Mouse (Mus musculus) hindbrain, embryonic 13.5 days (tissue): ENCODE data around the gene Arfip2. TPM values are rescaled to one million over a fixed set of nuclear protein-coding genes. Genes with fewer than 3 reads are reported as not detected.
A peak's percentile ranks its signal among the peaks of the same experiment; 100 is the strongest.

ENCODE experiments used
- ATAC-seq: fragments of 200-750 bp; cut with Nextera tagmentation; 2 replicates; pipeline ENCODE4 v1.8.0; 2017; ENCODE audit warnings: moderate TSS enrichment; ENCODE audit not compliant: low FRiP score
- H3K27ac ChIP-seq: fragments of 300-500 bp; sonication (generic); 2 replicates; pipeline ENCODE4 v1.5.1; 2015; ENCODE audit warnings: inconsistent platforms, mild to moderate bottlenecking, moderate library complexity
- H3K27me3 ChIP-seq: fragments of 300-500 bp; sonication (generic); 2 replicates; pipeline ENCODE4 v1.6.1; 2015; ENCODE audit warnings: mild to moderate bottlenecking, inconsistent platforms
- H3K36me3 ChIP-seq: fragments of 300-500 bp; sonication (generic); 2 replicates; pipeline ENCODE4 v1.6.1; 2015; ENCODE audit warnings: mild to moderate bottlenecking, inconsistent platforms
- H3K4me1 ChIP-seq: fragments of 300-500 bp; sonication (generic); replicated peaks from 2 replicates; pipeline ENCODE4 v1.6.1; 2015; ENCODE audit warnings: inconsistent platforms
- H3K4me2 ChIP-seq: fragments of 300-500 bp; sonication (generic); 2 replicates; pipeline ENCODE4 v1.6.1; 2015; ENCODE audit warnings: inconsistent platforms, mild to moderate bottlenecking, moderate library complexity
- H3K4me3 ChIP-seq: fragments of 300-500 bp; sonication (generic); 2 replicates; pipeline ENCODE4 v1.5.1; 2015; ENCODE audit warnings: mild to moderate bottlenecking, inconsistent platforms
- H3K9ac ChIP-seq: fragments of 300-500 bp; sonication (generic); 2 replicates; pipeline ENCODE4 v1.6.1; 2015; ENCODE audit warnings: mild to moderate bottlenecking, inconsistent platforms
- H3K9me3 ChIP-seq: fragments of 300-500 bp; sonication (generic); 2 replicates; pipeline ENCODE4 v1.6.1; 2016; ENCODE audit warnings: inconsistent platforms
- WGBS: fragments of 180-500 bp; shearing (Covaris S2); methylation state at CpG from one replicate; pipeline ENCODE4 v1.1.7; 2015; 5-methylcytosine and 5-hydroxymethylcytosine counted together
- polyA plus RNA-seq: library from polyadenylated mRNA; unstranded; fragments of >200 nt; fragmentation: Nextera tagmentation; extraction: Ambion mirVana; gene quantifications from 2 replicates; pipeline ENCODE4 v1.2.1, GENCODE M21; 2015

Arfip2 gene
- polyA plus RNA-seq, 1 experiment from 2014 or later, result 74.3 TPM

GRCm38 (mm10) chr7:105633127-105633800 is 7.0 kb downstream of the Arfip2 start, which contains the start of gene Trim3:
Trim3 (minus strand) TSS chr7:105633571.
- Histone ChIP-seq H3K27me3 (0 out of 2 replicates have a peak, but pooled peaks cover 4% of the 10 kb centered on the region), H3K4me2 (peak within 1 kb of the TSS; percentile 78), H3K9me3 (no peaks in the 10 kb centered on the region), H3K9ac (peak within 1 kb of the TSS; percentile 93), H3K27ac (peak within 1 kb of the TSS; percentile 93), H3K4me1 (peaks cover 65% of the 10 kb centered on the region), H3K36me3 (peaks cover 26% of the 10 kb centered on the region), H3K4me3 (peak within 1 kb of the TSS; percentile 84)
- peak; percentile 87 for ATAC-seq
- under 1% methylated on average over 45 of the region's 71 CpGs for WGBS

GRCm38 (mm10) chr7:105632551-105632972 is 7.7 kb downstream of the Arfip2 start:
- peak overlapping the region; percentile 93 for H3K9ac ChIP-seq
- peaks cover 66% of the 10 kb centered on the region for H3K4me1 ChIP-seq
- H3K9me3 ChIP-seq, result no peaks in the 10 kb centered on the region
- peak; percentile 17 for ATAC-seq
- peak overlapping the region; percentile 78 for H3K4me2 ChIP-seq
- peak overlapping the region; percentile 93 for H3K27ac ChIP-seq
- H3K4me3 ChIP-seq, result peak overlapping the region; percentile 84
- 0 out of 2 replicates have a peak, but pooled peaks cover 4% of the 10 kb centered on the region for H3K27me3 ChIP-seq
- H3K36me3 ChIP-seq, result peaks cover 20% of the 10 kb centered on the region
- WGBS, result 21% methylated on average over 4 of the region's 4 CpGs

GRCm38 (mm10) chr7:105628633-105629032 is 11.6 kb downstream of the Arfip2 start:
- Histone ChIP-seq H3K9ac (0 out of 2 replicates have a peak overlapping the region, but pooled peaks have one; percentile 9), H3K27ac (peak overlapping the region; percentile 76)

GRCm38 (mm10) chr7:105625397-105625796 is 14.8 kb downstream of the Arfip2 start:
- no peak overlapping the region for H3K4me2 ChIP-seq
- H3K4me1 ChIP-seq, result peaks cover 26% of the 10 kb centered on the region
- H3K27ac ChIP-seq, result no peak overlapping the region
- no peak for ATAC-seq
- peaks cover 53% of the 10 kb centered on the region for H3K36me3 ChIP-seq
- no peaks in the 10 kb centered on the region for H3K9me3 ChIP-seq
- no peaks in the 10 kb centered on the region for H3K27me3 ChIP-seq
- no peak overlapping the region for H3K4me3 ChIP-seq
- 74% methylated on average over 6 of the region's 6 CpGs for WGBS
- no peak overlapping the region for H3K9ac ChIP-seq

More at GRCm38 (mm10) chr7:105628633-105629032, 11.6 kb downstream of the Arfip2 start:
- no peaks in the 10 kb centered on the region for H3K27me3 ChIP-seq
- H3K4me3 ChIP-seq, result no peak overlapping the region
- peaks cover 50% of the 10 kb centered on the region for H3K4me1 ChIP-seq
- ATAC-seq, result peak; percentile 27; the same call in 1 of the 2 replicates
- no peak overlapping the region for H3K4me2 ChIP-seq
- 22% methylated on average over 3 of the region's 3 CpGs for WGBS
- H3K9me3 ChIP-seq, result no peaks in the 10 kb centered on the region
- H3K36me3 ChIP-seq, result peaks cover 21% of the 10 kb centered on the region

- H3K9ac ChIP-seq, result no peak overlapping the region
- H3K36me3 ChIP-seq, result peaks cover 90% of the 10 kb centered on the region
- H3K27ac ChIP-seq, result no peak overlapping the region
- no peak overlapping the region for H3K4me3 ChIP-seq
- no peak for ATAC-seq
- WGBS, result 85% methylated on average over 8 of the region's 8 CpGs
- no peaks in the 10 kb centered on the region for H3K9me3 ChIP-seq
- 0 out of 2 replicates have a peak, but pooled peaks cover 5% of the 10 kb centered on the region for H3K4me1 ChIP-seq
- no peaks in the 10 kb centered on the region for H3K27me3 ChIP-seq
- no peak overlapping the region for H3K4me2 ChIP-seq
Observed at GRCm38 (mm10) chr7:105621646-105622292, 18.4 kb downstream of the Arfip2 start.

- 80% methylated on average over 4 of the region's 4 CpGs for WGBS
- H3K27me3 ChIP-seq, result no peaks in the 10 kb centered on the region
Observed at GRCm38 (mm10) chr7:105621053-105621452, 19.2 kb downstream of the Arfip2 start.

GRCm38 (mm10) chr7:105619701-105620100 is 20.5 kb downstream of the Arfip2 start:
- no peak for ATAC-seq
- Histone ChIP-seq H3K27me3 (no peaks in the 10 kb centered on the region), H3K27ac (no peak overlapping the region), H3K9me3 (no peaks in the 10 kb centered on the region), H3K4me1 (no peaks in the 10 kb centered on the region), H3K9ac (no peak overlapping the region), H3K4me3 (no peak overlapping the region), H3K36me3 (peaks cover 100% of the 10 kb centered on the region), H3K4me2 (no peak overlapping the region)
- WGBS, result 94% methylated on average over 3 of the region's 3 CpGs

More at GRCm38 (mm10) chr7:105621053-105621452, 19.2 kb downstream of the Arfip2 start:
- H3K36me3 ChIP-seq, result peaks cover 97% of the 10 kb centered on the region
- no peak for ATAC-seq
- no peak overlapping the region for H3K9ac ChIP-seq
- no peak overlapping the region for H3K4me2 ChIP-seq
- no peak overlapping the region for H3K4me3 ChIP-seq
- H3K9me3 ChIP-seq, result no peaks in the 10 kb centered on the region
- 0 out of 2 replicates have a peak, but pooled peaks cover 5% of the 10 kb centered on the region for H3K4me1 ChIP-seq
- no peak overlapping the region for H3K27ac ChIP-seq

- Histone ChIP-seq H3K9ac (no peak overlapping the region), H3K9me3 (no peaks in the 10 kb centered on the region), H3K27ac (no peak overlapping the region), H3K4me2 (no peak overlapping the region), H3K36me3 (peaks cover 100% of the 10 kb centered on the region), H3K4me3 (no peak overlapping the region), H3K27me3 (no peaks in the 10 kb centered on the region), H3K4me1 (no peaks in the 10 kb centered on the region)
- WGBS, result 98% methylated on average over 22 of the region's 22 CpGs
- ATAC-seq, result no peak
Observed at GRCm38 (mm10) chr7:105617810-105618209, 22.4 kb downstream of the Arfip2 start.

GRCm38 (mm10) chr7:105616561-105616960 is 23.7 kb downstream of the Arfip2 start:
- no peak overlapping the region for H3K4me3 ChIP-seq
- H3K27ac ChIP-seq, result no peak overlapping the region
- no peak overlapping the region for H3K4me2 ChIP-seq
- ATAC-seq, result no peak
- H3K27me3 ChIP-seq, result no peaks in the 10 kb centered on the region
- H3K9ac ChIP-seq, result no peak overlapping the region
- 93% methylated on average over 6 of the region's 6 CpGs for WGBS
- peaks cover 100% of the 10 kb centered on the region for H3K36me3 ChIP-seq
- H3K9me3 ChIP-seq, result no peaks in the 10 kb centered on the region
- H3K4me1 ChIP-seq, result no peaks in the 10 kb centered on the region

GRCm38 (mm10) chr7:105615720-105616119 is 24.5 kb downstream of the Arfip2 start:
- Histone ChIP-seq H3K4me2 (no peak overlapping the region), H3K27ac (no peak overlapping the region), H3K27me3 (no peaks in the 10 kb centered on the region), H3K36me3 (peaks cover 100% of the 10 kb centered on the region), H3K4me1 (no peaks in the 10 kb centered on the region), H3K4me3 (no peak overlapping the region), H3K9ac (no peak overlapping the region), H3K9me3 (no peaks in the 10 kb centered on the region)
- no peak for ATAC-seq
- WGBS, result 92% methylated on average over 1 of the region's 1 CpGs

- H3K27me3 ChIP-seq, result no peaks in the 10 kb centered on the region
- peaks cover 100% of the 10 kb centered on the region for H3K36me3 ChIP-seq
- no peak overlapping the region for H3K4me2 ChIP-seq
- H3K9me3 ChIP-seq, result no peaks in the 10 kb centered on the region
- ATAC-seq, result no peak
- no peak overlapping the region for H3K4me3 ChIP-seq
- no peaks in the 10 kb centered on the region for H3K4me1 ChIP-seq
- no peak overlapping the region for H3K27ac ChIP-seq
- H3K9ac ChIP-seq, result no peak overlapping the region
- 96% methylated on average over 1 of the region's 1 CpGs for WGBS
Observed at GRCm38 (mm10) chr7:105614400-105614799, 25.8 kb downstream of the Arfip2 start.

- ATAC-seq, result no peak
- Histone ChIP-seq H3K27ac (no peak overlapping the region), H3K9me3 (no peaks in the 10 kb centered on the region), H3K4me2 (no peak overlapping the region), H3K27me3 (no peaks in the 10 kb centered on the region), H3K4me3 (no peak overlapping the region), H3K36me3 (peaks cover 80% of the 10 kb centered on the region), H3K4me1 (no peaks in the 10 kb centered on the region), H3K9ac (no peak overlapping the region)
- WGBS, result 100% methylated on average over 1 of the region's 1 CpGs
Observed at GRCm38 (mm10) chr7:105611767-105612166, 28.4 kb downstream of the Arfip2 start.
